Mouse (Mus musculus): ENCODE measurements around the gene Gck.

DNA sequence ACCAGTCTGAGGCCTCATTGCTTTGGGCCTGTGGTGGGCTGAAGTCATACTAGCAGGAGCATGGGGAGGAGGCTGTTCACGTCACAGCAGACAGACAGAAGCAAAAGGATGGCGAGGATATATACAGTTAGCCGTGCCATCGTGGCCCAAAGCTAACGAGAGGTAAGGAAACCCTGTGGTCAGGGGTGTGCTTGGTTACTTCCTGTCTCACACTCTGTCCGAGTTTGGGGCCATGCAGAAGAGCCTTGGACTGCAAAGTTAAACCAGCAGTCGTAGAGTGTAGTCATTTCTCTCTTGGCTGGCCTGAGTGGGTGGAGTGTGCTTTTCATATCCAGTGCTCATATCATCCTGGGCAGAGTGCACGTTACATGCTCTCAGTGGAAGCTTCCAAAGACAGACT, 67.4 kb downstream of the Gck start:
- no peak for TF ChIP-seq CTCF (IDR thresholded peaks at IDR 0.05; ENCODE audit: insufficient read depth, low read depth, low read length)
- no peak for TF ChIP-seq POLR2A (IDR thresholded peaks at IDR 0.05; ENCODE audit: insufficient read depth, low read depth, low read length)
